Mouse (Mus musculus) midbrain, embryonic 11.5 days (tissue): ENCODE measurements at regions not wholly inside any gene's neighbourhood (a gene's known extent, or its start where the extent isn't known, plus 50 kb on each side); places are given as distances from the start of the nearest gene placed in this dataset.
A peak's percentile ranks its signal among the peaks of the same experiment; 100 is the strongest.

Experiments
- ATAC-seq: fragments of 200-750 bp; cut with Nextera tagmentation; 2 replicates; pipeline ENCODE4 v1.8.0; 2017; ENCODE audit warnings: moderate TSS enrichment, moderate library complexity; ENCODE audit not compliant: low FRiP score
- DNase-seq: peaks from one replicate; pipeline ENCODE4 v3.0.0; 2015; ENCODE audit warnings: low spot score; ENCODE audit errors: missing footprints
- H3K27ac ChIP-seq: fragments of 300-500 bp; sonication (generic); 2 replicates; pipeline ENCODE4 v1.5.1; 2014; ENCODE audit warnings: low read depth, low read length
- H3K27me3 ChIP-seq: fragments of 300-500 bp; sonication (generic); 2 replicates; pipeline ENCODE4 v1.6.1; 2014; ENCODE audit warnings: mild to moderate bottlenecking, low read length, moderate library complexity, mixed read lengths; ENCODE audit not compliant: control insufficient read depth, insufficient read depth
- H3K36me3 ChIP-seq: fragments of 300-500 bp; sonication (generic); 2 replicates; pipeline ENCODE4 v1.6.1; 2014; ENCODE audit warnings: mild to moderate bottlenecking, low read length, moderate library complexity, mixed read lengths; ENCODE audit not compliant: control insufficient read depth, insufficient read depth
- H3K4me1 ChIP-seq: fragments of 300-500 bp; sonication (generic); 2 replicates; pipeline ENCODE4 v1.6.1; 2014; ENCODE audit warnings: low read length; ENCODE audit not compliant: control insufficient read depth, insufficient read depth
- H3K4me2 ChIP-seq: fragments of 300-500 bp; sonication (generic); 2 replicates; pipeline ENCODE4 v1.6.1; 2014; ENCODE audit warnings: mild to moderate bottlenecking, moderate library complexity
- H3K4me3 ChIP-seq: fragments of 300-500 bp; sonication (generic); 2 replicates; pipeline ENCODE4 v1.5.1; 2014; ENCODE audit warnings: low read depth, low read length
- H3K9ac ChIP-seq: fragments of 300-500 bp; sonication (generic); 2 replicates; pipeline ENCODE4 v1.6.1; 2014; ENCODE audit warnings: low read length
- H3K9me3 ChIP-seq: fragments of 300-500 bp; sonication (generic); 2 replicates; pipeline ENCODE4 v1.6.1; 2016; ENCODE audit warnings: low read length; ENCODE audit not compliant: control insufficient read depth
- WGBS: fragments of 180-500 bp; shearing (Covaris S2); extraction: QIAGEN DNeasy Blood & Tissue Kit; methylation state at CpG from one replicate; pipeline ENCODE4 v1.1.7; 2014; 5-methylcytosine and 5-hydroxymethylcytosine counted together

DNA sequence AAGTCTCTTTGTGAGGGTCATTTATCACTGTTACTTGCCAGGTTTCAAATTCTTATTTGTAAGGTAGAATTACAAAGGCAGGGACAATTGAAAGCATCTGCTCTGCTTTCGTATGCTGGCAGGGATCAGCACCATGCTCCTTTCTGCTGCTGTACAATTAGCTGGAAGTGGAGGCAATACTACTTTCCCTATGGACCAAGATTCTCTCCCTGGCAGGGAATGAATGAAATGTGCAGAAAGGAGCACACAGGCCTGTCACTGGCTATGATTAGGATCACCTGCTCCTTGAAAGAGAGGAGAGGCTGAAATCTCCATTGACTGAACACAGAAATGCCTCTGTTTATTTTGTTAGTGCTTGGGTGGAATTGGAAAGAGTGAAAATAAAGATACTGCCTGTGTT is 427.8 kb upstream of the Pappa start:
- H3K36me3 ChIP-seq = no peaks in the 10 kb centered on the region
- H3K4me3 ChIP-seq = no peak overlapping the region
- H3K4me1 ChIP-seq = no peaks in the 10 kb centered on the region
- 62% methylated on average over 1 of the region's 1 CpGs for WGBS
- no peaks in the 10 kb centered on the region for H3K27me3 ChIP-seq
- no peak overlapping the region for H3K4me2 ChIP-seq
- no peak for ATAC-seq
- no peak overlapping the region for H3K9ac ChIP-seq
- H3K27ac ChIP-seq = no peak overlapping the region
- no peak for DNase-seq
- no peaks in the 10 kb centered on the region for H3K9me3 ChIP-seq

GRCm38 (mm10) chr4:64723296-64723695 is 400.7 kb upstream of the Pappa start:
- Histone ChIP-seq H3K4me1 (no peaks in the 10 kb centered on the region), H3K4me2 (no peak overlapping the region), H3K9me3 (no peaks in the 10 kb centered on the region), H3K4me3 (no peak overlapping the region), H3K9ac (no peak overlapping the region), H3K27me3 (no peaks in the 10 kb centered on the region), H3K27ac (no peak overlapping the region), H3K36me3 (no peaks in the 10 kb centered on the region)
- ATAC-seq (no peak), DNase-seq (no peak)
- 64% methylated on average over 3 of the region's 3 CpGs for WGBS

DNA sequence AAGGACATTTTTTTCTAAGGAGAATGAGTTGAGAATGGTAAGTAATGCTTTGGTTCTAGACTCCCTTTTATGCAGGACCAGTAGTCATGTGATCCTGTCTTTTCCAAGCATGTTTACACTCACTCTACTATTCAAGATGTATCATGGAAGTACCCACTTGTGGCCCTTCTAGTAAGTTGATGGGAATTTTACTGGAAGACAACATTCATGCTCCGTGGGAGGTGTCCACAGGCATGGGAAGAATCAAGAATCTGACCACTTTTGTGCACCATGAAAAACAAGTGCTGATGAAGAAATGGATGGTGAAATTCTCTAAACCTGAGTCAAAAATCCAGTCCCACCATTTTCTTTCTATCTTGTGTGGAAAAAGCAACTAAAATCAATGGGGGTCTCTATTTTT is 399.1 kb upstream of the Pappa start:
- no peak overlapping the region for H3K4me2 ChIP-seq
- H3K27ac ChIP-seq = no peak overlapping the region
- no peak for DNase-seq
- no peaks in the 10 kb centered on the region for H3K27me3 ChIP-seq
- no peak for ATAC-seq
- no peaks in the 10 kb centered on the region for H3K36me3 ChIP-seq
- WGBS = 78% methylated on average over 1 of the region's 1 CpGs
- no peak overlapping the region for H3K9ac ChIP-seq
- no peaks in the 10 kb centered on the region for H3K4me1 ChIP-seq
- no peak overlapping the region for H3K4me3 ChIP-seq
- H3K9me3 ChIP-seq = no peaks in the 10 kb centered on the region

DNA sequence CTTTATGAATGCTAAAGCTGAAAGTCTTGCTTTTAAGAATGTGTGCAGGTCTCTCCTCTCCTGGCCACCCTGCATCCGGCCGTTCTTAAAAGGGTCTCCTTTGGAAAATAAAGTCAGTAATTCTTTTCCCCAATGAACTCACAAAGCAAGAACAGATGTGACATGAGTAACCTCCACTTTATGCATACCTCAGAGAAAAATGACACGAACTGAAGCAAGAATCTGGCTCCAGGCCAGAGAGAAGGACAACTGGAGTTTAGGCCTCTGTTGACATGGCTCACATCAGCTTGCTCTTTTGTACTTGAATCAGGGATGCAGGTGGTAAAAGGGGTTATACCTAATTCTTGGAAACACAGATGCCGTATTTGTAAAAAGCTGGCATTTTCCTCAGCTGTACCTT is 368.0 kb upstream of the Pappa start:
- Histone ChIP-seq H3K4me2 (no peak overlapping the region), H3K4me3 (no peak overlapping the region), H3K36me3 (no peaks in the 10 kb centered on the region), H3K4me1 (no peaks in the 10 kb centered on the region), H3K27ac (no peak overlapping the region), H3K9ac (no peak overlapping the region), H3K27me3 (no peaks in the 10 kb centered on the region), H3K9me3 (no peaks in the 10 kb centered on the region)
- ATAC-seq (no peak), DNase-seq (peak; percentile 82)
- WGBS = 82% methylated on average over 4 of the region's 4 CpGs

DNA sequence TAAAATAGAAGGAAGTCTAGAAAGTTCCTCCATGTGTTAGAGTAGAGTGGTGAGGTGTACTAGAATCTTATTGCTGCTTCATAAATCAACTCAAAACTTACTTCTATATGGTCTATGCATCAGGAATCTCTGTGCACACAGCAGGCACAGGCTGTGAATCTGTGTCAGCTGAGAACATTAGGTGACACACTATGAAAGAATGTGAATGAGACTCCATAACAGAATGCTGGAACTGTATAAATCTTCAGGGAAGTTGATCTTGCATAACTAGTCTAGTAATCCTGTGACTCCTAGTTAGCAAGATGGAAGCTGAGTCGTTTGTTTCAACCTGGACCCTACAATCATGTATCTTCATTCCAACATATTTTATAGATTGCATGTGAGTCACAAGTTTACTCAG is 355.4 kb upstream of the Pappa start:
- no peak overlapping the region for H3K4me3 ChIP-seq
- H3K36me3 ChIP-seq = no peaks in the 10 kb centered on the region
- H3K27ac ChIP-seq = no peak overlapping the region
- ATAC-seq (no peak), DNase-seq (no peak)
- H3K4me2 ChIP-seq = no peak overlapping the region
- no peak overlapping the region for H3K9ac ChIP-seq
- H3K4me1 ChIP-seq = no peaks in the 10 kb centered on the region
- no peaks in the 10 kb centered on the region for H3K9me3 ChIP-seq
- WGBS = 71% methylated on average over 1 of the region's 1 CpGs
- no peaks in the 10 kb centered on the region for H3K27me3 ChIP-seq

DNA sequence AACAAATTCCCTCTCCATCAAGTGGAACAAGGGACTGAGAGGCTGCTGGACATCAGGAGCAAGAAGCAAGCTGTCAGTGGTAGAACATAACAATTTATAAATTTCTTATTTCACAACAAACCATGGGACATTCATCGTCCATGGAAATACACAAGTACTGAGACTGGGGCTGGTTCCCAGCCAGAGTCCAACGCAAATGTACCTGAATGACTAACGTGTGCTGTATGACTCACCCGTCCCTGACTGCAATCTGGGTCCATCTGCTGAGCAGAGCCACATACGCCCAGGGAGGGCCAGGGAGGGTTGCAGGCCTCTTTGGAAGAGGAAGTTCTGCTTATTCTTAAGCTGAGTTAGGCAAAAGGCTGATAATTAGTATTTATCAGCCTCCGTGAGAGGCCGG is 320.1 kb upstream of the Pappa start:
- DNase-seq (no peak), ATAC-seq (no peak)
- Histone ChIP-seq H3K27ac (no peak overlapping the region), H3K36me3 (no peaks in the 10 kb centered on the region), H3K27me3 (no peaks in the 10 kb centered on the region), H3K4me2 (no peak overlapping the region), H3K9me3 (no peaks in the 10 kb centered on the region), H3K9ac (no peak overlapping the region), H3K4me1 (no peaks in the 10 kb centered on the region), H3K4me3 (no peak overlapping the region)
- 91% methylated on average over 7 of the region's 7 CpGs for WGBS

DNA sequence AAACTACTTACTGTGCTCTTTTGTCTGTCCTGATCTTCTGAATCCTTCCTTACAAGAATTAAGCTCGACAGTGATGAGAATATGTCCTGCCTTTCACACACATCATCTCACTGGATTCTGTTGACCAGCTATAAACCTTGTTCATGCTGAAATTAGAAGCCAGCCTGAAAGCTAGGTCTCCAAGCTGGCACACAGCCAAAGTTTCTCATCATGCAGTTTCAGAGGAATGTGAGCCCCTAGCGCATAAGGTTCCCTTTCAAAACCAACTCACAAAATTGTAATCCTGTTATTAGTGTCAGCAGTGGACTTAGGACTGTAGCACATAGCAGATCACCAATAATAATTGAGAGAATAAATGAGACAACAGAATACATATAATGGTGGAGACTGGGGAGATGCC is 319.0 kb upstream of the Pappa start:
- Histone ChIP-seq H3K4me2 (no peak overlapping the region), H3K4me3 (no peak overlapping the region), H3K4me1 (no peaks in the 10 kb centered on the region), H3K27me3 (no peaks in the 10 kb centered on the region), H3K27ac (no peak overlapping the region), H3K36me3 (no peaks in the 10 kb centered on the region), H3K9me3 (no peaks in the 10 kb centered on the region), H3K9ac (no peak overlapping the region)
- ATAC-seq (no peak), DNase-seq (no peak)
- 69% methylated on average over 2 of the region's 2 CpGs for WGBS

DNA sequence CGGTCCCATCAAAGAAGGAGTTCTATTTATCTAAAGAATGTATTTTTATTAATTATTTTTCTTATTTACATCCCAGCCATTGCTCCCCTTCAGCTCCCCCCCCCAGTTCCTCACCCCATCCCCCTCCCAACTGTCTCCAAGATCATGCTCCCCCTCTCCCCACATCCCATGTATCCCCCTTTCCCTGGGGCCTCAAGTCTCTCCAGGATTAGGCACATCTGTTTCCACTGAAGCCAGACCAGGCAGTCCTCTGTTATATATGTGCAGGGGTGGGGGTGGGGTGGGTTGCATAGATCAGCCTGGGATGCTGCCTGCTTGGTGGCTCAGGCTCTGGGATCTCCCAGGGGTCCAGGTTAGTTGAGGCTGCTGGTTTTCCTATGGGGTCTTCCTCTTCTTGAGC is 316.8 kb upstream of the Pappa start:
- no peak overlapping the region for H3K27ac ChIP-seq
- H3K9ac ChIP-seq = no peak overlapping the region
- H3K27me3 ChIP-seq = no peaks in the 10 kb centered on the region
- DNase-seq = no peak
- no peaks in the 10 kb centered on the region for H3K36me3 ChIP-seq
- 82% methylated on average over 1 of the region's 1 CpGs for WGBS
- H3K4me2 ChIP-seq = no peak overlapping the region
- no peaks in the 10 kb centered on the region for H3K9me3 ChIP-seq
- H3K4me1 ChIP-seq = no peaks in the 10 kb centered on the region
- no peak overlapping the region for H3K4me3 ChIP-seq
- no peak for ATAC-seq

- H3K27ac ChIP-seq = no peak overlapping the region
- no peaks in the 10 kb centered on the region for H3K27me3 ChIP-seq
- no peaks in the 10 kb centered on the region for H3K36me3 ChIP-seq
- no peak overlapping the region for H3K4me3 ChIP-seq
- H3K9me3 ChIP-seq = no peaks in the 10 kb centered on the region
- ATAC-seq (no peak), DNase-seq (no peak)
- H3K4me1 ChIP-seq = no peaks in the 10 kb centered on the region
- no peak overlapping the region for H3K9ac ChIP-seq
- no peak overlapping the region for H3K4me2 ChIP-seq
Observed at GRCm38 (mm10) chr4:64811974-64812373, 312.0 kb upstream of the Pappa start.

- Histone ChIP-seq H3K4me1 (no peaks in the 10 kb centered on the region), H3K9ac (no peak overlapping the region), H3K4me2 (no peak overlapping the region), H3K36me3 (no peaks in the 10 kb centered on the region), H3K9me3 (no peaks in the 10 kb centered on the region), H3K27me3 (no peaks in the 10 kb centered on the region), H3K4me3 (no peak overlapping the region), H3K27ac (no peak overlapping the region)
- WGBS = 88% methylated on average over 4 of the region's 4 CpGs
- ATAC-seq = no peak
- no peak for DNase-seq
Observed at GRCm38 (mm10) chr4:64812812-64813211, 311.2 kb upstream of the Pappa start.
